Mouse (Mus musculus): ENCODE results near the gene Stk40. TPM values are rescaled to one million over a fixed set of nuclear protein-coding genes. Genes with fewer than 3 reads are reported as not detected.
A peak's percentile ranks its signal among the peaks of the same experiment; 100 is the strongest.
"Not testable (repeated sequence)": the region's sequence is repeated elsewhere in the genome, so short reads cannot be mapped to it uniquely, and the experiment has no call there.

Stk40 gene
- polyA plus RNA-seq, 1 experiment from 2014 or later = 17.3 TPM

DNA sequence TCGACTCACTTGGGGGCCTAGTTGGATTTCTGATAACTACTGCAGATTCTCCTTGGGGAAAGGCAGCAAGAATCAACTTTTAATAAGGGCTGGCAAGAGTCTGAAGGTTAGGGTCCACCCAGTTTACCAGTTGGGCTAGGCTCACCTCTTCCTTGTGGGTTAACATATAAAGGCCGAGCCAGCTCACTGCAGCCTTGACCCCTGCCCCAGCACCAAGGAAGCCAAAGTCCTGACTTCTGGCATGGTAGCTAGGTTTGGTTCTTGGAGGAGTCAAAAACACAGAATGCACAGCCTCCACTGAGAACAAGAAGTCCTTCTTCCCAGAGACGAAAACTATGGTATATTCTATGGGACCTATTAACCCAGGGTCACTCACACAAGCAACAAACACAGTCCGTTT is 59.9 kb downstream of the Stk40 start:
- peak overlapping the region; percentile 99 for H3K4me2 ChIP-seq (replicated peaks; ENCODE audit: low read depth)
- no peaks in the 10 kb centered on the region for H3K27me3 ChIP-seq (ENCODE audit: control insufficient read depth, insufficient read depth, low read length)
- peak; percentile 21; the same call in 1 of the 2 replicates for ATAC-seq (ENCODE audit: low FRiP score, low TSS enrichment)
- H3K4me3 ChIP-seq (ENCODE audit: low read depth, low read length) = no peak overlapping the region
- peaks cover 7% of the 10 kb centered on the region for H3K36me3 ChIP-seq (ENCODE audit: control insufficient read depth, insufficient read depth, low read length)
- peak; percentile 48 for DNase-seq (ENCODE audit: low spot score)
- H3K4me1 ChIP-seq (replicated peaks; ENCODE audit: control insufficient read depth, insufficient read depth) = peaks cover 2% of the 10 kb centered on the region; the same call in 1 of the 2 replicates
- no peaks in the 10 kb centered on the region for H3K9me3 ChIP-seq (ENCODE audit: control insufficient read depth, low read length)
- peak overlapping the region; percentile 97 for H3K27ac ChIP-seq (replicated peaks)
- H3K9ac ChIP-seq (ENCODE audit: low read length) = no peak overlapping the region
- TF ChIP-seq CTCF (IDR thresholded peaks at IDR 0.05; ENCODE audit: low read depth) (no peak), EP300 (optimal IDR thresholded peaks at IDR 0.05) (no peak)
- WGBS = 48% methylated on average over 4 of the region's 4 CpGs

DNA sequence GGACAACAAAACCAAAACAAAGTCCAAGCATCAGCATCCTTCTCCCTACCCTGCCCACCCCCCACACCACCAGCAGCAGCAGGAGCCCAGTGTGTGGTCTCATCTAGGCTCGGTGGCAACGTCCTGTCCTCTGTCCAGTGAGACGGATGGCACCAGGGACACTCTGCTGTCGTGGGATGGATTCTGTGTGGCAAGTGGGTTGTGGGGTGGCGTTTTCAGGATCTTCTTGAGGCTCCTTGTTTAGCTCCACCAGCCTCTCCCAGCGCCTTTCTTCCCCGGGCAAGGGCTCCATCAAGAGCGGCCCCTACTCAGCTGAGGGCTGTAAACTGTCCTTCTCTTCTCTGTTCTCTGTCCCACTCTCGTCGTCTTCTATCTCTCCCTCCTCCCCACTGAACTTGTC is 61.3 kb downstream of the Stk40 start:
- not testable (repeated sequence) for H3K27me3 ChIP-seq (ENCODE audit: control insufficient read depth, insufficient read depth, low read length); H3K9ac ChIP-seq (ENCODE audit: low read length); H3K4me1 ChIP-seq (replicated peaks; ENCODE audit: control insufficient read depth, insufficient read depth); H3K27ac ChIP-seq (replicated peaks); ATAC-seq (ENCODE audit: low FRiP score, low TSS enrichment); H3K4me2 ChIP-seq (replicated peaks; ENCODE audit: low read depth); H3K9me3 ChIP-seq (ENCODE audit: control insufficient read depth, low read length); H3K4me3 ChIP-seq (ENCODE audit: low read depth, low read length); DNase-seq (ENCODE audit: low spot score)
- H3K36me3 ChIP-seq (ENCODE audit: control insufficient read depth, insufficient read depth, low read length) = peaks cover 12% of the 10 kb centered on the region
- WGBS = 57% methylated on average over 8 of the region's 10 CpGs

DNA sequence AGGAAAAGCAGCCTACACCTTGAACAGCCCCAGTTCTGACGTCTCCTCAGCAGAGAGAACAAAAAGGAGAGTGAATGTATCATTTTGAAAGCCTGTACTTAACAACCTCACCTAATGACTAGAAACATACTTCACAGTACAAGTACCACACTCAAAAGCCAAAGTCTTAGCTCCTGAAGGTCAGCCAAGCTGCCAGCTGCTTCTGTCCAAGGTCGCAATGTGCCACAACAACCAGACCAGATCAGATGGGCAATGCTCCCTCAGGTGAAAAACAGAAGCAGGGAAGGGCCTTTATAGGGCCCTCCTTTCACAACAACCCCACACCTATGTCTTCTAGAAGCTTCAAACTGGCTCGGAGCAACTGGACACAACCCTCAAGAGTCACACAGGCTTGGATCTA is 62.3 kb downstream of the Stk40 start:
- WGBS = 60% methylated on average over 3 of the region's 3 CpGs

DNA sequence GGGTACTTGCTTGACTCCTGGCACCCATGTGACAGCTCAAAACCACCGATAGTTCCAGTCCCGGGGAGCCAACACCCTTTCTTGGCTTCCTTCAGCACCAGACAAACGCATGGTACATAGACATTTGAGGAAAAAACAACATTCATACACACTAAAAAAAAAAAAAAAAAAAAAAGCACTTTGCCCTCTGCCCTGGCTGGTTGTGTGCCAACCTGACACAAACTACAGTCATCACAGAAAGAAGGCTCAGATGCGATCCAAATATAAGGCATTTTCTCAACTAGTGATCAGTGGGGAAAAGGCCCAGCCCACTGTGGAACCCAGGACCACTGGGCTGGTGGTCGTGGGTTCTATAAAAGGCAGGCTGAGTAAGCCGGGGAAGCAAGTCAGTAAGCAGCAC is 65.1 kb downstream of the Stk40 start:
- WGBS = 70% methylated on average over 6 of the region's 6 CpGs
- no peak overlapping the region for H3K4me2 ChIP-seq (replicated peaks; ENCODE audit: low read depth)
- TF ChIP-seq EP300 (optimal IDR thresholded peaks at IDR 0.05) (no peak), CTCF (IDR thresholded peaks at IDR 0.05; ENCODE audit: low read depth) (no peak)
- no peak overlapping the region for H3K9ac ChIP-seq (ENCODE audit: low read length)
- peaks cover 24% of the 10 kb centered on the region for H3K36me3 ChIP-seq (ENCODE audit: control insufficient read depth, insufficient read depth, low read length)
- H3K4me3 ChIP-seq (ENCODE audit: low read depth, low read length) = no peak overlapping the region
- no peaks in the 10 kb centered on the region for H3K27me3 ChIP-seq (ENCODE audit: control insufficient read depth, insufficient read depth, low read length)
- no peak overlapping the region for H3K27ac ChIP-seq (replicated peaks)
- DNase-seq (ENCODE audit: low spot score) = no peak
- no peaks in the 10 kb centered on the region for H3K9me3 ChIP-seq (ENCODE audit: control insufficient read depth, low read length)
- no peak for ATAC-seq (ENCODE audit: low FRiP score, low TSS enrichment)
- H3K4me1 ChIP-seq (replicated peaks; ENCODE audit: control insufficient read depth, insufficient read depth) = no peaks in the 10 kb centered on the region

More for the DNA sequence above, 62.3 kb downstream of the Stk40 start:
- H3K4me2 ChIP-seq (replicated peaks; ENCODE audit: low read depth) = no peak overlapping the region
- peak overlapping the region; percentile 1; the same call in 1 of the 2 replicates for H3K27ac ChIP-seq (replicated peaks)
- peaks cover 16% of the 10 kb centered on the region for H3K36me3 ChIP-seq (ENCODE audit: control insufficient read depth, insufficient read depth, low read length)
- ATAC-seq (ENCODE audit: low FRiP score, low TSS enrichment) (no peak), DNase-seq (ENCODE audit: low spot score) (no peak)
- H3K4me3 ChIP-seq (ENCODE audit: low read depth, low read length) = no peak overlapping the region
- no peak overlapping the region for H3K9ac ChIP-seq (ENCODE audit: low read length)
- H3K4me1 ChIP-seq (replicated peaks; ENCODE audit: control insufficient read depth, insufficient read depth) = peaks cover 2% of the 10 kb centered on the region; the same call in 1 of the 2 replicates
- TF ChIP-seq EP300 (optimal IDR thresholded peaks at IDR 0.05) = no peak
- no peak for TF ChIP-seq CTCF (IDR thresholded peaks at IDR 0.05; ENCODE audit: low read depth)
- H3K9me3 ChIP-seq (ENCODE audit: control insufficient read depth, low read length) = no peaks in the 10 kb centered on the region
- H3K27me3 ChIP-seq (ENCODE audit: control insufficient read depth, insufficient read depth, low read length) = no peaks in the 10 kb centered on the region

DNA sequence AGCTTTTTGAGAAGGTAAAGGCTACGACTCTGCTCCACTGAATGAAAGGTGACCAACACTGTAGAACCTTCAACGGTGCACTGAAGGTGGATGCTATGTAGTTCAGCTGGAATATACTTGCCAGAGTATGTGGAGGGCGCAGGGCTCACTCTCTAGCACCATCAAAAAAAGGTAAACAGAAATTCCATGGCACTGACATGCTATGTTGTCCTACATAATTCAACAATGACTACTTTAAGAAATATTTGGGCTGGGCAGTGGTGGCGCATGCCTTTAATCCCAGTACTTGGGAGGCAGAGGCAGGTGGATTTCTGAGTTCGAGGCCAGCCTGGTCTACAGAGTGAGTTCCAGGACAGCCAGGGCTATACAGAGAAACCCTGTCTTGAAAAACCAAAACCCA is 67.0 kb downstream of the Stk40 start:
- H3K4me1 ChIP-seq (replicated peaks; ENCODE audit: control insufficient read depth, insufficient read depth); ATAC-seq (ENCODE audit: low FRiP score, low TSS enrichment); H3K4me3 ChIP-seq (ENCODE audit: low read depth, low read length); H3K27ac ChIP-seq (replicated peaks); H3K27me3 ChIP-seq (ENCODE audit: control insufficient read depth, insufficient read depth, low read length); H3K9ac ChIP-seq (ENCODE audit: low read length); DNase-seq (ENCODE audit: low spot score); H3K9me3 ChIP-seq (ENCODE audit: control insufficient read depth, low read length); H3K4me2 ChIP-seq (replicated peaks; ENCODE audit: low read depth): not testable (repeated sequence)
- peaks cover 34% of the 10 kb centered on the region for H3K36me3 ChIP-seq (ENCODE audit: control insufficient read depth, insufficient read depth, low read length)
- 91% methylated on average over 5 of the region's 5 CpGs for WGBS

DNA sequence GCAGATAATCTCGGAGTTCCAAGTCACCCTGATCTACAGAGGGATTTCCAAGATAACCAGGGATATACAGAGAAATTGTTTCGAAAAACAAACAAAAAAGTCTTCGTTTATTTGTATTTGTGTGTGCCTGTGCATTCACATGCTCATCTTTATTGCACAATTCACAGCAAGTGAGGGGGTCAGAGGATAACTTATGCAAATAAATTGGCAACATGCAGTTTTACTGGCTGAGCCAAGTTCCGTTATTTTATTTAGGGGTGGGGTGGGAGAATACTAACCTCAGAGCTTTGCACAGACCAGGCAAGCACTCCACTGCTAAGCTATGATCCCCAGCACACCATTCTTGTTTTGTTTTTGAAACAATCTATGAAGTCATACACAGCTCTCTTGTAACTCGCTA is 70.0 kb downstream of the Stk40 start:
- H3K4me1 ChIP-seq (replicated peaks; ENCODE audit: control insufficient read depth, insufficient read depth) = no peaks in the 10 kb centered on the region
- H3K27ac ChIP-seq (replicated peaks) = no peak overlapping the region
- 80% methylated on average over 5 of the region's 5 CpGs for WGBS
- H3K4me3 ChIP-seq (ENCODE audit: low read depth, low read length) = no peak overlapping the region
- peaks cover 33% of the 10 kb centered on the region for H3K36me3 ChIP-seq (ENCODE audit: control insufficient read depth, insufficient read depth, low read length)
- no peaks in the 10 kb centered on the region for H3K27me3 ChIP-seq (ENCODE audit: control insufficient read depth, insufficient read depth, low read length)
- no peak overlapping the region for H3K9ac ChIP-seq (ENCODE audit: low read length)
- no peaks in the 10 kb centered on the region for H3K9me3 ChIP-seq (ENCODE audit: control insufficient read depth, low read length)
- no peak overlapping the region for H3K4me2 ChIP-seq (replicated peaks; ENCODE audit: low read depth)
- ATAC-seq (ENCODE audit: low FRiP score, low TSS enrichment) (no peak), DNase-seq (ENCODE audit: low spot score) (no peak)
- no peak for TF ChIP-seq CTCF (IDR thresholded peaks at IDR 0.05; ENCODE audit: low read depth)
- no peak for TF ChIP-seq EP300 (optimal IDR thresholded peaks at IDR 0.05)

DNA sequence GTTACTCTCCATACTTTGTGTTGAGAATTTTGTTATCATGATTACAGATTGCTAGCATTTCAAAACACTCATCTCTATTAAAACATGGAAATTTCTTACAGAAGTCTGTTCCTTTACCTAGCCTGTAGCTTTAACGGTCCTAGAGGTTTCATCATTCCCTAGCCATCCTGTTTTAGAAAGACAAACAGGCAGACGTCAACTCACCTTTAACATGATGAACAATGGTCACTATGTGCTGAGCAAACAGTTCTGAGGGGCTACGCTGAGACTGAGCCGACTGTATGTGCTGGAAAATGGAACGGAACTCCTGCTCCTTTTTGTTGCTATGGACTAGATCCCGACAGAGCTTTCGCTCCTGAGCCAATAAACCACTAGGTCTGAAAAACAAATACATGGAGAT is 72.2 kb downstream of the Stk40 start:
- H3K4me1 ChIP-seq (replicated peaks; ENCODE audit: control insufficient read depth, insufficient read depth); ATAC-seq (ENCODE audit: low FRiP score, low TSS enrichment); H3K4me2 ChIP-seq (replicated peaks; ENCODE audit: low read depth); H3K27me3 ChIP-seq (ENCODE audit: control insufficient read depth, insufficient read depth, low read length); H3K27ac ChIP-seq (replicated peaks); DNase-seq (ENCODE audit: low spot score); H3K9me3 ChIP-seq (ENCODE audit: control insufficient read depth, low read length); H3K4me3 ChIP-seq (ENCODE audit: low read depth, low read length); H3K9ac ChIP-seq (ENCODE audit: low read length): not testable (repeated sequence)
- WGBS = 60% methylated on average over 7 of the region's 7 CpGs
- peaks cover 28% of the 10 kb centered on the region for H3K36me3 ChIP-seq (ENCODE audit: control insufficient read depth, insufficient read depth, low read length)

All from stomach, postnatal 0 days (tissue).